In genomic region chr12:51845261-51845660, GRCm38 (mm10) we compare ENCODE assay signal across 8 mouse cellular contexts. TPM values are rescaled to one million over a fixed set of nuclear protein-coding genes. Genes with fewer than 3 reads are reported as not detected.
A peak's percentile ranks its signal among the peaks of the same experiment; 100 is the strongest.
DNase-seq lines count a peak whose midpoint lies in the region; ATAC-seq and TF ChIP-seq lines count a peak whose summit lies in the region.

No protein-coding gene starts in this region.

- 0 out of 2 replicates have a peak, but pooled peaks cover 9% of the 10 kb centered on the region for H3K4me1 ChIP-seq in kidney, embryonic 14.5 days (ENCODE audit: control insufficient read depth, insufficient read depth, low read length)
- peaks cover 3% of the 10 kb centered on the region; the same call in 1 of the 2 replicates for H3K4me1 ChIP-seq in cortical plate, adult 2 months (ENCODE audit: control insufficient read depth, insufficient read depth, low read length)
- H3K4me1 ChIP-seq in hindbrain, postnatal 0 days (ENCODE audit: insufficient read depth, low read length) = 0 out of 2 replicates have a peak, but pooled peaks cover 7% of the 10 kb centered on the region
- peaks cover 9% of the 10 kb centered on the region for H3K4me1 ChIP-seq in midbrain, embryonic 15.5 days

- DNase-seq in kidney, adult 11 months = no peak
- no peak for DNase-seq in hindbrain, postnatal 0 days (ENCODE audit: low spot score)
- DNase-seq in embryo, embryonic 10.5 days (ENCODE audit: low spot score) = no peak
- no peak for DNase-seq in frontal cortex, postnatal 36 days (ENCODE audit: low spot score in 2 of 2)
- no peak for DNase-seq in cerebellum, adult 9-10 months

- TF ChIP-seq POLR2A in cortical plate, adult 2 months (IDR thresholded peaks at IDR 0.05; ENCODE audit: extremely low read depth, insufficient read depth, low read length) = no peak

- peak overlapping the region; percentile 59; the same call in 1 of the 2 replicates for H3K4me2 ChIP-seq in kidney, embryonic 14.5 days (replicated peaks; ENCODE audit: low read depth, low read length)
- peak overlapping the region; percentile 70 for H3K4me2 ChIP-seq in hindbrain, postnatal 0 days (ENCODE audit: low read depth, low read length)
- H3K4me2 ChIP-seq in midbrain, embryonic 15.5 days = peak overlapping the region; percentile 65

- TF ChIP-seq CTCF in cortical plate, adult 2 months (IDR thresholded peaks at IDR 0.05; ENCODE audit: extremely low read depth, insufficient read depth, low read length) = no peak
- TF ChIP-seq CTCF in hindbrain, postnatal 0 days (IDR thresholded peaks at IDR 0.05; ENCODE audit: low read depth) = no peak

- no peaks in the 10 kb centered on the region for H3K36me3 ChIP-seq in kidney, embryonic 14.5 days (ENCODE audit: control insufficient read depth, insufficient read depth, low read length)
- no peaks in the 10 kb centered on the region for H3K36me3 ChIP-seq in hindbrain, postnatal 0 days (ENCODE audit: insufficient read depth, low read length)
- H3K36me3 ChIP-seq in midbrain, embryonic 15.5 days (replicated peaks) = no peaks in the 10 kb centered on the region

- H3K27ac ChIP-seq in kidney, embryonic 14.5 days (ENCODE audit: low read depth, low read length) = no peak overlapping the region
- no peak overlapping the region for H3K27ac ChIP-seq in cortical plate, adult 2 months (ENCODE audit: insufficient read depth, low read length)
- H3K27ac ChIP-seq in hindbrain, postnatal 0 days = no peak overlapping the region
- no peak overlapping the region for H3K27ac ChIP-seq in midbrain, embryonic 15.5 days

- H3K9me3 ChIP-seq in kidney, embryonic 14.5 days (ENCODE audit: control insufficient read depth, low read length) = no peaks in the 10 kb centered on the region
- H3K9me3 ChIP-seq in hindbrain, postnatal 0 days (ENCODE audit: low read length) = no peaks in the 10 kb centered on the region
- no peaks in the 10 kb centered on the region for H3K9me3 ChIP-seq in midbrain, embryonic 15.5 days

- H3K4me3 ChIP-seq in kidney, embryonic 14.5 days (ENCODE audit: low read length) = peak overlapping the region; percentile 58
- peak overlapping the region; percentile 41; the same call in 1 of the 2 replicates for H3K4me3 ChIP-seq in cortical plate, adult 2 months (ENCODE audit: insufficient read depth, low read length)
- peak overlapping the region; percentile 61 for H3K4me3 ChIP-seq in hindbrain, postnatal 0 days (ENCODE audit: low read length)
- peak overlapping the region; percentile 49 for H3K4me3 ChIP-seq in midbrain, embryonic 15.5 days

- no peak overlapping the region for H3K9ac ChIP-seq in kidney, embryonic 14.5 days (ENCODE audit: low read depth, low read length)
- no peak overlapping the region for H3K9ac ChIP-seq in hindbrain, postnatal 0 days (replicated peaks; ENCODE audit: low read length)
- no peak overlapping the region for H3K9ac ChIP-seq in midbrain, embryonic 15.5 days

- ATAC-seq in kidney, embryonic 14.5 days (ENCODE audit: low FRiP score, low TSS enrichment) = peak; percentile 41; the same call in 1 of the 2 replicates
- peak; percentile 30; the same call in 1 of the 2 replicates for ATAC-seq in hindbrain, postnatal 0 days
- 0 out of 2 replicates have a peak, but pooled peaks have one; percentile 21 for ATAC-seq in midbrain, embryonic 15.5 days (replicated peaks)

- H3K27me3 ChIP-seq in kidney, embryonic 14.5 days (ENCODE audit: control insufficient read depth, insufficient read depth, low read length) = no peaks in the 10 kb centered on the region
- H3K27me3 ChIP-seq in hindbrain, postnatal 0 days (ENCODE audit: insufficient read depth, low read length) = no peaks in the 10 kb centered on the region
- H3K27me3 ChIP-seq in midbrain, embryonic 15.5 days (replicated peaks) = no peaks in the 10 kb centered on the region

- 33% methylated on average over 1 of the region's 1 CpGs for WGBS in kidney, embryonic 14.5 days
- WGBS in hindbrain, postnatal 0 days = 21% methylated on average over 1 of the region's 1 CpGs
- whole genome bisulfite sequencing in midbrain, embryonic 15.5 days = 43% methylated on average over 1 of the region's 1 CpGs

RNA-seq across cellular contexts. Expression of gene Hectd1, which starts 15.9 kb away (rescaled TPM):
- 36.0 and 51.6 TPM in 2 replicates for polyA plus RNA-seq in kidney, embryonic 14.5 days (2014; fragmentation: Nextera tagmentation; extraction: Ambion mirVana)
- polyA plus RNA-seq in cortical plate, adult 2 months (2012; rRNA removed) = 33.0 and 33.1 TPM in 2 replicates
- 67.1 and 68.5 TPM in 2 replicates for total RNA-seq in hindbrain, postnatal 0 days (2014; rRNA removed)
- 28.0 and 28.4 TPM in 2 replicates for polyA plus RNA-seq in hindbrain, postnatal 0 days (2015; fragmentation: Nextera tagmentation; extraction: Ambion mirVana)
- 39.3 and 40.8 TPM in 2 replicates for polyA plus RNA-seq in midbrain, embryonic 15.5 days (2015; fragmentation: Nextera tagmentation; extraction: Ambion mirVana)
